Mouse (Mus musculus) cerebellum, adult 11-12 months (tissue): Measurements from ENCODE around the gene Igdcc4.
"Not testable (repeated sequence)": the region's sequence is repeated elsewhere in the genome, so short reads cannot be mapped to it uniquely, and the experiment has no call there.

ENCODE experiments used
- DNase-seq: peaks from one replicate; pipeline ENCODE4 v3.0.0; 2022

The Igdcc4 gene

GRCm38 (mm10) chr9:65100991-65101685 lies at the start of gene Igdcc4:
Gene Igdcc4 (plus strand): TSS chr9:65101486.
- DNase-seq = peak; percentile 24

GRCm38 (mm10) chr9:65064251-65064650 lies 37.0 kb upstream of the Igdcc4 start:
- no peak for DNase-seq

GRCm38 (mm10) chr9:65070587-65070986 lies 30.7 kb upstream of the Igdcc4 start:
- no peak for DNase-seq

GRCm38 (mm10) chr9:65073555-65073954 lies 27.7 kb upstream of the Igdcc4 start:
- DNase-seq = no peak

GRCm38 (mm10) chr9:65074251-65074650 lies 27.0 kb upstream of the Igdcc4 start:
- DNase-seq = no peak

- DNase-seq = no peak
Measured at GRCm38 (mm10) chr9:65074855-65075493, 26.3 kb upstream of the Igdcc4 start.

GRCm38 (mm10) chr9:65077536-65077935 lies 23.8 kb upstream of the Igdcc4 start:
- no peak for DNase-seq

GRCm38 (mm10) chr9:65080141-65080540 lies 21.1 kb upstream of the Igdcc4 start:
- DNase-seq = not testable (repeated sequence)

GRCm38 (mm10) chr9:65083075-65083765 lies 18.1 kb upstream of the Igdcc4 start:
- no peak for DNase-seq

GRCm38 (mm10) chr9:65084198-65084807 lies 17.0 kb upstream of the Igdcc4 start:
- DNase-seq = no peak

- no peak for DNase-seq
Measured at GRCm38 (mm10) chr9:65085270-65085669, 16.0 kb upstream of the Igdcc4 start.

- DNase-seq = no peak
Measured at GRCm38 (mm10) chr9:65086801-65087200, 14.5 kb upstream of the Igdcc4 start.

GRCm38 (mm10) chr9:65087490-65087889 lies 13.8 kb upstream of the Igdcc4 start:
- no peak for DNase-seq

- DNase-seq = no peak
Measured at GRCm38 (mm10) chr9:65094237-65094636, 7.0 kb upstream of the Igdcc4 start.

GRCm38 (mm10) chr9:65101686-65102376 lies 545 bp downstream of the Igdcc4 start:
- peak; percentile 40 for DNase-seq

GRCm38 (mm10) chr9:65102377-65103172 lies 1.3 kb downstream of the Igdcc4 start:
- peak; percentile 31 for DNase-seq

- no peak for DNase-seq
Measured at GRCm38 (mm10) chr9:65103173-65103752, 2.0 kb downstream of the Igdcc4 start.

- DNase-seq = no peak
Measured at GRCm38 (mm10) chr9:65106821-65107220, 5.5 kb downstream of the Igdcc4 start.

- no peak for DNase-seq
Measured at GRCm38 (mm10) chr9:65107893-65108292, 6.6 kb downstream of the Igdcc4 start.

- peak; percentile 45 for DNase-seq
Measured at GRCm38 (mm10) chr9:65109132-65110072, 8.1 kb downstream of the Igdcc4 start.
